8 mouse cellular contexts compared by ENCODE assay signal in the genomic region with DNA sequence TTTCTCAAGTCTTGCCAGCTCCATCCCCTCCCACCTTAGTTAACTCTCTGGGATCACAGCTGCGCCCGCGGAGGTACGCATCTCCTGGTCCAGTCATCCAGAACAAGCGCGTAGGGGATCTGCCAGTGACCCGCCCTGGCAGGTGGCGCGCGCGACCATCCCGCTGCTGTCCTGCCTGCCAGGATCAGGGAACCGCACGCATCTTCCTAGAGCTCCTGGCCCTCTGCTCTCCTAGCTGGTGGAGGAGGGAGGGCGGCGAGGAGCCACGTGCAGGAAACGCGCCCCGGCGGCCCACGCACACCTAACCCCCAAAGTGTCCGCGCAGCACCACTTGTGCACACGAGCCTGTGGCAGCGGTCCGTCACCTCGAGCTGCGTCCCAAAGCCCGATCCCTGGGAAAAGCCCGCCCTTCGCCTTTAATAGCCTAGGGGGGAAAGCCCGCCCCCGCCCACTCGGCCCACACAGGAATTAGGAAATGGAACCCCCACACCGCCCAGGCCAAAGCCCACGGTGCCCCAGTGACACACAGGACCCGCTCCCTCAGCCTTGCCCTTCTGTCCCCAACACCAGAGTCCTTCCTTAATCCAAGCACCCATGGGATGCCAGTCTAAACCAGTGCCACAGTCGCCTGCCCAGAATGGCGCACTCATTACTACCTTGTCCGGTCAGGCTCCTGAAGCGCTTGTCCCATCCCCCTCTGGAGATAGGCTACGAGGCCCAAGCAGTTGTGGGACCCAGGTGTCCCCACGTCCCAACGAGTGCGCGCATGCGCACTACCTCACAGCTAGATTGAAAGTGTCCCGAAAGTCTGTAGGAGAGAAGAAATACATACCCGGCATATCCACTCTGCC. TPM values are rescaled to one million over a fixed set of nuclear protein-coding genes. Genes with fewer than 3 reads are reported as not detected.
A peak's percentile ranks its signal among the peaks of the same experiment; 100 is the strongest.
DNase-seq lines count a peak whose midpoint lies in the region; ATAC-seq and TF ChIP-seq lines count a peak whose summit lies in the region.

No protein-coding gene starts in this region.

- peaks cover 12% of the 10 kb centered on the region; the same call in 1 of the 2 replicates for H3K4me1 ChIP-seq in forebrain, embryonic 13.5 days
- no peaks in the 10 kb centered on the region for H3K4me1 ChIP-seq in intestine, embryonic 16.5 days (ENCODE audit: control insufficient read depth, insufficient read depth, low read length)
- H3K4me1 ChIP-seq in liver, embryonic 16.5 days (ENCODE audit: control insufficient read depth, low read depth, low read length), result no peaks in the 10 kb centered on the region
- peaks cover 11% of the 10 kb centered on the region; the same call in 1 of the 2 replicates for H3K4me1 ChIP-seq in neural tube, embryonic 13.5 days (replicated peaks)

- peak overlapping the region; percentile 34 for H3K4me3 ChIP-seq in layer of hippocampus, adult 2 months
- peak overlapping the region; percentile 45 for H3K4me3 ChIP-seq in forebrain, embryonic 13.5 days
- peak overlapping the region; percentile 41 for H3K4me3 ChIP-seq in intestine, embryonic 16.5 days (ENCODE audit: low read length)
- H3K4me3 ChIP-seq in liver, embryonic 16.5 days (ENCODE audit: low read depth, low read length), result peak overlapping the region; percentile 38
- H3K4me3 ChIP-seq in neural tube, embryonic 13.5 days, result peak overlapping the region; percentile 45

- ATAC-seq in forebrain, embryonic 13.5 days, result peak; percentile 69; the same call in 1 of the 2 replicates
- ATAC-seq in intestine, embryonic 16.5 days, result peak; percentile 63
- ATAC-seq in liver, embryonic 16.5 days (ENCODE audit: low read depth), result no peak
- ATAC-seq in neural tube, embryonic 13.5 days (ENCODE audit: low read depth), result peak; percentile 63

- 17% methylated on average over 33 of the region's 50 CpGs for WGBS in forebrain, embryonic 13.5 days
- WGBS in intestine, embryonic 16.5 days, result 26% methylated on average over 50 of the region's 50 CpGs
- WGBS in liver, embryonic 16.5 days (ENCODE audit: insufficient replicate concordance), result 18% methylated on average over 46 of the region's 50 CpGs
- 26% methylated on average over 50 of the region's 50 CpGs for WGBS in neural tube, embryonic 13.5 days

- H3K4me2 ChIP-seq in forebrain, embryonic 13.5 days, result peak overlapping the region; percentile 84
- H3K4me2 ChIP-seq in intestine, embryonic 16.5 days (ENCODE audit: low read depth, low read length), result peak overlapping the region; percentile 73
- peak overlapping the region; percentile 50 for H3K4me2 ChIP-seq in liver, embryonic 16.5 days (ENCODE audit: low read depth, low read length)
- peak overlapping the region; percentile 88 for H3K4me2 ChIP-seq in neural tube, embryonic 13.5 days

- no peaks in the 10 kb centered on the region for H3K36me3 ChIP-seq in forebrain, embryonic 13.5 days (ENCODE audit: poor library complexity, severe bottlenecking)
- H3K36me3 ChIP-seq in intestine, embryonic 16.5 days (ENCODE audit: control insufficient read depth, insufficient read depth, low read length), result no peaks in the 10 kb centered on the region
- no peaks in the 10 kb centered on the region for H3K36me3 ChIP-seq in liver, embryonic 16.5 days (ENCODE audit: control insufficient read depth, insufficient read depth)
- no peaks in the 10 kb centered on the region for H3K36me3 ChIP-seq in neural tube, embryonic 13.5 days

- H3K27me3 ChIP-seq in forebrain, embryonic 13.5 days, result 0 out of 2 replicates have a peak, but pooled peaks cover 3% of the 10 kb centered on the region
- peaks cover 15% of the 10 kb centered on the region for H3K27me3 ChIP-seq in intestine, embryonic 16.5 days (replicated peaks; ENCODE audit: control insufficient read depth, insufficient read depth, low read length)
- H3K27me3 ChIP-seq in liver, embryonic 16.5 days (ENCODE audit: control insufficient read depth, insufficient read depth, low read depth, low read length), result peaks cover 21% of the 10 kb centered on the region
- H3K27me3 ChIP-seq in neural tube, embryonic 13.5 days, result peaks cover 28% of the 10 kb centered on the region

- no peaks in the 10 kb centered on the region for H3K9me3 ChIP-seq in forebrain, embryonic 13.5 days (replicated peaks)
- no peaks in the 10 kb centered on the region for H3K9me3 ChIP-seq in intestine, embryonic 16.5 days (ENCODE audit: control insufficient read depth, low read length)
- H3K9me3 ChIP-seq in liver, embryonic 16.5 days (replicated peaks; ENCODE audit: control insufficient read depth, low read length), result no peaks in the 10 kb centered on the region
- H3K9me3 ChIP-seq in neural tube, embryonic 13.5 days, result no peaks in the 10 kb centered on the region

- H3K9ac ChIP-seq in forebrain, embryonic 13.5 days, result peak overlapping the region; percentile 50
- peak overlapping the region; percentile 58 for H3K9ac ChIP-seq in intestine, embryonic 16.5 days (ENCODE audit: low read depth, low read length)
- no peak overlapping the region for H3K9ac ChIP-seq in liver, embryonic 16.5 days (ENCODE audit: low read depth, low read length)
- H3K9ac ChIP-seq in neural tube, embryonic 13.5 days, result peak overlapping the region; percentile 58

- no peak for DNase-seq in layer of hippocampus, adult 2 months (ENCODE audit: low spot score in 2 of 2)
- DNase-seq in layer of hippocampus, adult 11-12 months (ENCODE audit: low spot score), result no peak
- no peak for DNase-seq in urinary bladder, postnatal 4 days (ENCODE audit: low spot score in 2 of 2)
- no peak for DNase-seq in urinary bladder, postnatal 10 days (ENCODE audit: low spot score)

- no peak for TF ChIP-seq CTCF in layer of hippocampus, adult 2 months (conservative IDR thresholded peaks at IDR 0.05)

- no peak overlapping the region for H3K27ac ChIP-seq in layer of hippocampus, adult 2 months
- H3K27ac ChIP-seq in forebrain, embryonic 13.5 days, result no peak overlapping the region
- H3K27ac ChIP-seq in intestine, embryonic 16.5 days (ENCODE audit: low read length), result no peak overlapping the region
- H3K27ac ChIP-seq in liver, embryonic 16.5 days (ENCODE audit: low read length), result no peak overlapping the region
- H3K27ac ChIP-seq in neural tube, embryonic 13.5 days (replicated peaks), result no peak overlapping the region

RNA-seq across cellular contexts. Expression of a gene that starts 46.6 kb away (rescaled TPM):
- total RNA-seq in layer of hippocampus, adult 2 months (2021), result 1 to 10 TPM; 2.8 to 2.9 TPM
- 2.1 and 2.6 TPM in 2 replicates for polyA plus RNA-seq in forebrain, embryonic 13.5 days (2015; fragmentation: Nextera tagmentation; extraction: Ambion mirVana)
- 5.7 TPM in 2 replicates for polyA plus RNA-seq in intestine, embryonic 16.5 days (2015; fragmentation: Nextera tagmentation; extraction: Ambion mirVana)
- 0.08 and 0.15 TPM in 2 replicates for polyA plus RNA-seq in liver, embryonic 16.5 days (2015; fragmentation: Nextera tagmentation; extraction: Ambion mirVana)
- polyA plus RNA-seq in neural tube, embryonic 13.5 days (2015; fragmentation: Nextera tagmentation; extraction: Ambion mirVana), result 4.7 and 5.1 TPM in 2 replicates
